Mouse (Mus musculus) liver, embryonic 14.5 days (tissue): Measurements from ENCODE around the gene Mccc1. TPM values are rescaled to one million over a fixed set of nuclear protein-coding genes. Genes with fewer than 3 reads are reported as not detected.

ENCODE experiments used
- ATAC-seq: fragments of 200-750 bp; cut with Nextera tagmentation; 2 replicates; pipeline ENCODE4 v1.8.0; 2017; ENCODE audit warnings: moderate number of reproducible peaks, mild to moderate bottlenecking, moderate library complexity; ENCODE audit not compliant: insufficient read depth
- DNase-seq, 3 experiments: peaks; one replicate each; pipeline ENCODE4 v3.0.0-alpha.2; 2012 to 2013; ENCODE audit warnings: low read depth in 3 of 3, low spot score in 3 of 3
- H3K27ac ChIP-seq: fragments of 300-500 bp; sonication (generic); 2 replicates; pipeline ENCODE4 v1.5.1; 2014; ENCODE audit warnings: moderate library complexity, mild to moderate bottlenecking, control low read depth, inconsistent platforms
- H3K27me3 ChIP-seq: fragments of 300-500 bp; sonication (generic); 2 replicates; pipeline ENCODE4 v1.6.1; 2014; ENCODE audit warnings: mild to moderate bottlenecking, low read length, moderate library complexity; ENCODE audit not compliant: control insufficient read depth, insufficient read depth
- H3K36me3 ChIP-seq: fragments of 300-500 bp; sonication (generic); replicated peaks from 2 replicates; pipeline ENCODE4 v1.6.1; 2014; ENCODE audit warnings: low read depth; ENCODE audit not compliant: control insufficient read depth, insufficient read depth
- H3K4me1 ChIP-seq, 2 experiments: fragments of 200-500 bp in 1 of 2; fragments of 300-500 bp in 1 of 2; sonication (generic) in 1 of 2; replicated peaks; 2 replicates each; pipeline ENCODE4 v1.6.1; 2012 to 2014; ENCODE audit warnings: antibody characterized with exemption in 1 of 2, inconsistent platforms in 1 of 2, low read length in 1 of 2; ENCODE audit not compliant: control insufficient read depth in 2 of 2, insufficient read depth in 2 of 2
- H3K4me2 ChIP-seq: fragments of 300-500 bp; sonication (generic); 2 replicates; pipeline ENCODE4 v1.6.1; 2014; ENCODE audit warnings: low read depth, mild to moderate bottlenecking, control low read depth, moderate library complexity
- H3K4me3 ChIP-seq, 2 experiments: fragments of 200-500 bp in 1 of 2; fragments of 300-500 bp in 1 of 2; sonication (generic) in 1 of 2; 2 replicates each; pipeline ENCODE4 v1.5.1; 2012 to 2014; ENCODE audit warnings: low read depth in 2 of 2, low read length in 2 of 2, mild to moderate bottlenecking in 2 of 2, control low read depth in 1 of 2, inconsistent platforms in 1 of 2, moderate library complexity in 1 of 2; ENCODE audit not compliant: insufficient read depth in 1 of 2
- H3K9ac ChIP-seq: fragments of 300-500 bp; sonication (generic); replicated peaks from 2 replicates; pipeline ENCODE4 v1.6.1; 2014; ENCODE audit warnings: mild to moderate bottlenecking, control low read depth, moderate library complexity
- H3K9me3 ChIP-seq: fragments of 300-500 bp; sonication (generic); 2 replicates; pipeline ENCODE4 v1.6.1; 2016; ENCODE audit warnings: low read length, mixed read lengths; ENCODE audit not compliant: control insufficient read depth
- CTCF ChIP-seq: IDR thresholded peaks from 2 replicates; pipeline ENCODE4 v1.5.1; 2016; ENCODE audit warnings: antibody characterized with exemption, low read depth, control low read depth
- EP300 ChIP-seq: IDR thresholded peaks from 2 replicates; pipeline ENCODE4 v1.6.1; 2016; ENCODE audit warnings: antibody characterized with exemption, low read depth
- WGBS: fragments of 180-500 bp; shearing (Covaris S2); extraction: QIAGEN DNeasy Blood & Tissue Kit; methylation state at CpG from one replicate; pipeline ENCODE4 v1.1.7; 2014; ENCODE audit not compliant: insufficient replicate concordance; 5-methylcytosine and 5-hydroxymethylcytosine counted together
- polyA plus RNA-seq, 2 experiments: library from polyadenylated mRNA; depleted of rRNA in 1 of 2; stranded (reverse) in 1 of 2; unstranded in 1 of 2; fragments of >200 nt; fragmentation: Nextera tagmentation in 1 of 2; extraction: Ambion mirVana in 1 of 2; gene quantifications; 2 replicates each; pipeline versions ENCODE4 v1.2.1 to v1.2.3; 2012 to 2014

Gene Mccc1
- polyA plus RNA-seq, 2 experiments = 7.4 to 10.8 TPM

DNA sequence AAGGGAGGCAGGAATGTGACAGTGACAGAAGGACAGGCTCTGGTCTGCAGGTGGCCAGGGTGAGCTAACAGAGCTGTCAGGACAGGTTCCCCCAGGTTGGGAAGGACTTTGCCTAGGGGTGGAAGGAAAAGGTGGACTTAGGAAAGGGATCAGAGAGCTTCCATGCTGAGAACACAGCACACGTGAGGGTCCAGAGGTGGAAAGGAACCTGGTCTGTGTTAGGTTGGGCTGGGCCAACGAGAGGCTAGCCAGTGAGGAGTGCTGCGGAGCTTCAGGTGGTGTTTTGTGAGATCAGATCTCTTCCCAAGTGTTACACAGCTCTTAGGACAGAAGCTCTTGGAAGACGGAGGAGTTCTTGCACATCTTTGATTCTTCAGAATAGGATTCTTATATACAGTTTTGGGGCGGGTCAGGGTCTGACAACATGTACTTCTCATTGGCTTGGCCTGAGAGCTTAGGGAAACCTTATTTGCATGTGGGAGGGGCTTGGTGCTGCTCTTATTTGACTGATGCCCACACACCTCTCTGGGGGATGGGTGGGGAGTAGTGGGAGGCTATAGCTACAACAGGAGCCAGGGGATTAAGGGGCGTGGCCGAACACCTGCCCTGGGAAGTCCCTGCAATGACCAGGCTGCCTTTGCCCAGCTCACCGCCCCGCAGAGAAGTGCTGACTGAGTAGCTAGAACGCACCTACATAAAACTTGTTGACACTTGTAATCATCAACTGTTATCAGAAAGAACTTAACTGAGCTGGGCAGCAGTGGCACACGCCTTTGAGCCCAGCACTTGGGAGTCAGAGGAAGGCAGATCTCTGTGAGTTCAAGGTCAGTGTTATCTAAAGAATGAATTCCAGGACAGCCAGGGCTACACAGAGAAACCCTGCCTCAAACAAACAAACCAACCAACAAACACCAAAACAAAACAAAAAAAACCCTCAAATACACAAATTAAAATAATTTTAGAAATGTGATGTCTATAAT lies 5.6 kb downstream of the Mccc1 start:
- H3K4me3 ChIP-seq = no peak overlapping the region
- ATAC-seq (no peak), DNase-seq (no peak)
- H3K4me1 ChIP-seq = peaks cover 2 to 4% of the 10 kb centered on the region in 2 experiments
- WGBS = 58% methylated on average over 11 of the region's 11 CpGs
- H3K4me2 ChIP-seq = no peak overlapping the region
- no peaks in the 10 kb centered on the region for H3K36me3 ChIP-seq
- H3K27me3 ChIP-seq = no peaks in the 10 kb centered on the region
- no peak for TF ChIP-seq EP300
- TF ChIP-seq CTCF = no peak
- no peaks in the 10 kb centered on the region for H3K9me3 ChIP-seq
- H3K27ac ChIP-seq = no peak overlapping the region
- no peak overlapping the region for H3K9ac ChIP-seq

DNA sequence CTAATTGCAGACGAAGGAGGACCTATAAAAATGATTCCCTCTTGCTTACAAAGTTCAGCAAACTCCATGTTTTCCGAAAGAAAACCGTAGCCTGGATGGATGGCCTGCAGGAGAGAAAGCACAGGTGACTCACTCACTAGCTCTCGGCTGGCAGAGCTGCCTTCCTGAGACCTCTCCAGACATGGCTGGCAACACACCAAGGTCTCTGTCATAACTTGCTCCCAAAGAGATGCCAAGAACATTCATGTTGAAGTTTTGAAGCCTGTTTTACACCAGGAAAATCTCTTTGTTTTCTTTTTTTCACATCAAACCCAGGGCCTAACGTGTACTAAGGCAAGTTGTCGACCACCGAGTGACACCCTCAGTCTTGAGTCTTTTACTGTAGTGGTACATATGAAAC lies 9.8 kb downstream of the Mccc1 start:
- H3K27ac ChIP-seq = no peak overlapping the region
- no peak overlapping the region for H3K4me3 ChIP-seq
- no peak overlapping the region for H3K4me2 ChIP-seq
- no peak for ATAC-seq
- no peaks in the 10 kb centered on the region for H3K9me3 ChIP-seq
- H3K4me1 ChIP-seq = no peaks in the 10 kb centered on the region
- H3K9ac ChIP-seq = no peak overlapping the region
- TF ChIP-seq EP300 (no peak), CTCF (no peak)
- no peaks in the 10 kb centered on the region for H3K27me3 ChIP-seq
- no peak for DNase-seq
- no peaks in the 10 kb centered on the region for H3K36me3 ChIP-seq
- WGBS = 76% methylated on average over 7 of the region's 7 CpGs

DNA sequence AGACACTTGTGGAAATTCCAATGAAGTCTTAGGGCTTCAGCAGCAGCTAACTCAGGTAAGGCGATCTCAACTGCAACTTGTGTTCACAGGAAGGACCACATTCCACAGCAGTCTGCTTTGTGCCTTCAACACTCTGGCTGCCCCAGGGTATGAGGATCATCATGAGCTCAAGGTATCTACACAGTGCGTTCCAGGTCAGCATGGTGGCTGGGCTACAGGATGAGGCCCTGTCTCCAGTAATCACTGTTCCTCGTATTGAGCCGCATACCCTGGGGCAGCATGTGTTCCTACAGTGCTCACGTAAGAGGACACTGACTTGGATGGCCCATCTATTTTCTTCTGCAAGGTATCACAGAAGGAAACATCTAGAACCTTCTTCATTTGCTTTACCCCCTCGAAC lies 12.4 kb downstream of the Mccc1 start:
- H3K4me3 ChIP-seq = no peak overlapping the region
- H3K9me3 ChIP-seq = no peaks in the 10 kb centered on the region
- TF ChIP-seq CTCF (no peak), EP300 (no peak)
- H3K4me2 ChIP-seq = no peak overlapping the region
- H3K4me1 ChIP-seq = no peaks in the 10 kb centered on the region
- DNase-seq (no peak), ATAC-seq (no peak)
- no peaks in the 10 kb centered on the region for H3K36me3 ChIP-seq
- H3K27me3 ChIP-seq = no peaks in the 10 kb centered on the region
- H3K27ac ChIP-seq = no peak overlapping the region
- no peak overlapping the region for H3K9ac ChIP-seq
- 76% methylated on average over 6 of the region's 6 CpGs for WGBS

DNA sequence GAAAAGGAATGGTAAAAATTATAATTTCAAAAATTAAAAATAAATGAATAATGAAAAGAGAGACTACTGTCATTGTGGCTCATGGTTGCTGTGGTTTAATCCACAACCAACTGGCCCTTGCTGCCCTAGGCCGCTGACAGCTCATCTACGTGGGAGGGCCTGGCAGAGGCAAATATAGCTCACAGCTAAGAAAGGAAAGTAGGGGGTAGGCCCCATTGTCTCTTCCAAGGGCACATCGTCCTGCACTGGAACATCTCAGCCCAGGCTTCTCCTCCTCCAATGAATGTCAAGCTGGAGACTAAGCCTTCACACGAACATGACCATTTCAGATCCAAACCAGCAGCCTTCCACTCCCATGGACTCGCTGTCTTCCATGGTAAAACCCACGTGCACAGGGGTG lies 14.2 kb downstream of the Mccc1 start:
- no peak for DNase-seq
- no peak for TF ChIP-seq EP300
- no peak for TF ChIP-seq CTCF
- no peak overlapping the region for H3K4me2 ChIP-seq
- H3K9ac ChIP-seq = no peak overlapping the region
- H3K4me3 ChIP-seq = no peak overlapping the region
- H3K27ac ChIP-seq = no peak overlapping the region
- 68% methylated on average over 6 of the region's 6 CpGs for WGBS
- H3K27me3 ChIP-seq = no peaks in the 10 kb centered on the region
- H3K9me3 ChIP-seq = no peaks in the 10 kb centered on the region
- H3K4me1 ChIP-seq = no peaks in the 10 kb centered on the region
- H3K36me3 ChIP-seq = no peaks in the 10 kb centered on the region
- no peak for ATAC-seq

DNA sequence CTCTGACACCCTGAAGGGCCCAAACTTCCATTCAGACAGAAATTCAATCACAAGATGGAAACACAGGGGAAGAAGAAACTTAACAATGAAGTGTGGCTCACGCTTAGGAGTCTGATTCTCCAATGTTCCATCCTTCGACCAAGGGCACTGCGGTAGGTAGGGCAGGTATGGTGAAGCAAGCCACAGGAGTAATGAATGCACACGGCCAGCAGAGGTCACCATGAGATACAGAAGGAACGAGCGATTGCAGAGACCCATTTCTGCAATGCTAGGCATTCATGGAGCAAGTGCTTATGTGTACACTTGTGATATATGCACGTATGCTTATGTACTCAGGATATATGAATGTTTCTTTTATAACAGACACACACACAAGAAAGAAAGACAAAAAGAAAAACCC lies 26.9 kb downstream of the Mccc1 start:
- peak in 1 of 3 experiments; percentile 16 for DNase-seq
- Histone ChIP-seq H3K4me1 (no peaks in the 10 kb centered on the region), H3K9me3 (no peaks in the 10 kb centered on the region), H3K4me2 (no peak overlapping the region), H3K36me3 (no peaks in the 10 kb centered on the region), H3K9ac (no peak overlapping the region), H3K27ac (no peak overlapping the region), H3K4me3 (no peak overlapping the region), H3K27me3 (no peaks in the 10 kb centered on the region)
- 54% methylated on average over 7 of the region's 7 CpGs for WGBS
- no peak for ATAC-seq
- TF ChIP-seq EP300 = no peak
- TF ChIP-seq CTCF = peak; percentile 77
